Mouse (Mus musculus): ENCODE results near the gene Slc17a9.

The Slc17a9 gene

GRCm38 (mm10) chr2:180755896-180756295 lies 30.8 kb downstream of the Slc17a9 start:
- DNase-seq: peak; percentile 23

DNA sequence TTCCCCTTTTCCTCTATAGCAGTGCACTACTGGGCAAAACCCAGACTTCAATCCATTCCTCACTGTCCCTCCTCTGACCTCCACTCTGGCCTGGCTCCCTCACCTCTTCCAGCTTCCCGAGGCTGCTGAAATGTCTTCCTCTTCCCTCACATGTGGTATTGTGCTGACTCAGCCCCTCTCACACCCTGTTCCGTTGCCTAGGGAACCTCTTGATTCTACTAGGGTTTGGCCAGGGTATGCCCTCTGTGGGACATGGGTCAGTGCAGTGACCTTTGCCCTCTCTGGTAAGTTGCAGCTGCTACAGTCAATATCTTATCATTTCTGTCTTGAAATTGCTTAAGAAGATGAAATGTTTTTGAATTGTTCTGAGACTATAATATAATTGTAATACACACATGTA lies 31.7 kb downstream of the Slc17a9 start:
- DNase-seq: no peak

DNA sequence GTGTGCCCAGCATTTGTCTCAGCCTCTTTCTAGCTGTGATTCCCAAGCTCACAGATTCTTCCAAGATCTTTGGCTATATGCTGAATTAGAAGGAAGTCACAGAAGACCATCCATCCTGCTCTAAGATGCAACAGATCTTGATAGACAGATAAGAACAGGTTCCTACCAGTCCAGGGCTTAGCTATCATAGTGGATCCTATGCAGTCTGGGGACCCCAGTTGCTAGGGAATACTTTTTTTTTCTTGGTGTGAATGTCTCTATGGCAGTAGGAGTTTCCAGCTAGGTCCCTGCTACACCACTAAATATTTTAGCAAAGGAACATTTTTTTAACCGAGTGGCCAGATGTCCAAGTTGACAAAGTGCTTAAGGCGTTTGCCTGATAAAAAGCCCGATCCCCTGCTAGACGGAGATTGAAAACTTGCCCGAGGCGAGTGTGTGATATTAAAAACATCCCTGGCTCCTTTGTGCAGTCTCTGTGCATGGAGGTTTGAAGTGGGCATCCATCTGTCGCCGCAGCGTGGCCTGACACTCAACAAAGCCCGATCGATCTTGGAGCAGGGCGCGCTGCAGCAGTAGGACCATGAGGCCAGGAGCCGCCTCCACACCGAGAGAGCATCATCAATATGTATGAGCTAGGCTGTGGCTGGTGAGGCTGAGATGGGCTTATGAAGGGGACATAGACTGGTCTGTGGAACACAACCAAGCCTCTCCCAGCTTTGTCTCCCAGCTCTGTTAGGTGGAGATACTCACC lies 33.6 kb downstream of the Slc17a9 start:
- DNase-seq: no peak

GRCm38 (mm10) chr2:180764986-180765385 lies 39.9 kb downstream of the Slc17a9 start:
- no peak for DNase-seq

DNA sequence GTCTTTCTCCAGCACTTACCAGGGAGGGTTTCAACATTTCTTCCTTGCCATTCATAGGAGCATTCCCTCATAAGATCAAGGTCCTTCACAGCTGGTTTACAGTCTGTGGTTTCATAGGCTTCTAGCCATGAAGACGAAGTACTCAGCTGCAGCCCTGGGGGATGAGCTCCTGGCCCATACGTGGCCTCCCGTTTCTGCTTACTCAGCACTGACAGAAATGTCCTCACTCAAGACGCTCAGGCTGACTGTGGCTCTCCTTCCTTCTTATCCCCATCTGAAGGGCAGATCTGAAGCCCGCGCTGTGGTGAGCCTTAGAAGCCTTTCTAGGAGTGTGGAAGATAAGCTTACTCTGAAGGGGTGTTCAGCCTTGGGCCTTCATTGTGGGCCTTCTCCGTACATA lies 40.6 kb downstream of the Slc17a9 start:
- no peak for DNase-seq

GRCm38 (mm10) chr2:180775223-180775622 lies 50.2 kb downstream of the Slc17a9 start:
- DNase-seq: no peak

GRCm38 (mm10) chr2:180775641-180776040 lies 50.6 kb downstream of the Slc17a9 start:
- DNase-seq: no peak

DNA sequence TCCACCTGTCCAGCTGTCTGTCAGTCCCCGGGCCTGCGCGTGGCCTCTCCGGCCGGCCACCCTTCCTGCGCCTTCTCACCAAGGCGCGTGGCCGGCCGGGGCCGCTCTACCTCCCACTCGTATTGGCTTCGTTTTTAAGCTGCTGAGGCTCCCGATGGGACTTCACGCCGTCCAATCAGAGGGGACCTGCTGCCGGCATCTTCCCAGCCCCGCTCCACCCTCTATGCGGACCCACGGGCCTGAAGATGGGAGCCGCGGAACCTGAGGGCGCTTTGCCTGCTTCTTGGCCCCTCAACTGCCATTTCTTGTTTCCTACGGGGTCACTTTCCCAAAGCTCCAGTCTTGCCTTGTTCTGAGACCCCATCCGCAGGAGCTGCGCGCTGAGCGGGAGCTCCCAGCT lies 51.7 kb downstream of the Slc17a9 start, which contains the start of gene Bhlhe23:
Bhlhe23 (minus strand) TSS at position 108 of the 400 bp plus-strand sequence.
- DNase-seq: no peak

DNA sequence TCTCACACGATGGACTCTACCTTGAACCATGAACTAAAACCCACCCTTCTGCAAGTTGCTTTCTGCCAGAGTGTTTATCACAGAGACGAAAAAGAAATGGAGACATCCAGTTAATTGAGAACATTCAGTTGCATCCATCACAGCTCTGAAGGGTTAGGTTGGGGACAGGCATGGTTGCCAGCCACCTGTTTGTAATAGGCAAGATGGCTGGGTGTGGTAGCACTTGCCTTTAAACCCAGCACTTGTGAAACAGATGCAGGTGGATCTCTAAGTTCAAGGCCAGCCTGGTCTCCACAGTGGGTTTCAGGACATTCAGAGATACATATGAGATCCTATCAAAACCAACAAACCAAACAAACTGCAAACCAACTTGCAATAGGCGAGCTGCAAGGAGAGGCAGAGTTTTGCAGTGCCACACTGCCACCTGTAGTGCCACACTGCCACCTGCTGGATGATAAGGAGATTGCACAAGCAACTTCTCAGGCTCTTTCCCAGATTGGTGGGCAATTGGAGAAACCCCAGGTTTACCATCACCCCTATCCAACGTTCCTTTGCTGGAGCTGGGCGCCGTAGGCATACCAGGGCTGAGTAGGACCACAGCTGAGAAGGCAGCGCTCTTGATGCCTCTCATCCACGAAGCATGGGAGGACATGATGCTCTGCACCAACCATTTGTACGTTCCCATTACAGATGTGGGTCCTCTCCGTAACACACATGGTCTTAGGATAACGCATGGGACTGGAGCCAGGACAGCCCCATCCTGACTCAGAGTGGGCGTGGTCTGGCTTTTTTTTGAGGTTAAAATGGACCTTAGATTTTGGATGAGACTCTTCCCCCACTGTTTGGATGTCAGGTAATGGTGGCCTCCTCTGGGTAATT lies 54.4 kb downstream of the Slc17a9 start:
- DNase-seq: peak; percentile 56

GRCm38 (mm10) chr2:180780282-180780681 lies 55.2 kb downstream of the Slc17a9 start:
- DNase-seq: no peak

- DNase-seq: peak; percentile 53
Observed at GRCm38 (mm10) chr2:180786732-180787131, 61.7 kb downstream of the Slc17a9 start.

DNA sequence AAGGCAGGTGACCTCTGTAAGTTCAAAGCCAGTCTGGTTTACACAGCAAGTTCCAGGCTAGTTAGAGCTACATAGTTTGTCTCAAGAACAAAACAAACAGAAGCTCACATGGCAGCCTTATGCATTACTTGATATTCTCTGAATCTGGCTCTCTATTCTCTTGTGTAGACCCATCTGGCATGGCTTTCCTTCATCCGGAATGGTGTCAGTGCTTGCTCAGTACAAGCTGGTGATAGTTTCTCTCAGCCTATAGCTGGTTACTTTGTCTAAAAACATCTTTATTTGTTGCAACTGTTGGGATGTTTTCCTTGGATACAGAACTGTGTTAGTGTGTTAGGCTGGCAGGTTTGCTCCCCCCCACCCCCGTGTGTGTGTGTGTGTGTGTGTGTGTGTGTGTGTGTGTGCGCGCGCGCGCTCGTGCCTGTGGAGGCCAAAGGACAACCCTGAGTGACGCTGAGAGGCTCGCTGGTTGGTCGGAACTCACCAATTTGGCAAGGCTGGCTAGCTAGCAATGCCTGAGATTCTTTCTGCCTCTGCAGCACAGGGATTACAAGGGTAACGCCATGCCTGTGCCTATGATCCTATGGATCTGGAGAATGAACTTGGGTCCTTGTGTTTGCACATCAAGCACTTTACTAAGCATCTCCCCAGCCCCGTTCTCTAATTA lies 62.6 kb downstream of the Slc17a9 start:
- no peak for DNase-seq

- no peak for DNase-seq
Observed at GRCm38 (mm10) chr2:180788386-180788785, 63.3 kb downstream of the Slc17a9 start.

- no peak for DNase-seq
Observed at GRCm38 (mm10) chr2:180788843-180789242, 63.8 kb downstream of the Slc17a9 start.

- DNase-seq: peak; percentile 49
Observed at GRCm38 (mm10) chr2:180791674-180792073, 66.6 kb downstream of the Slc17a9 start.

Data from lung, postnatal 36 days (tissue).